Mouse (Mus musculus): ENCODE measurements around the gene Shb.

- TF ChIP-seq POLR2A (IDR thresholded peaks at IDR 0.05; ENCODE audit: borderline replicate concordance, extremely low read depth, low read depth, low read length) (no peak), CTCF (IDR thresholded peaks at IDR 0.05; ENCODE audit: insufficient read depth, low read length) (no peak)
Measured at GRCm38 (mm10) chr4:45506613-45507012, 25.7 kb downstream of the Shb start.

Data from lung, adult 2 months (tissue).